Mouse (Mus musculus): ENCODE measurements around the gene Mc1r.
"Not testable (repeated sequence)": the region's sequence is repeated elsewhere in the genome, so short reads cannot be mapped to it uniquely, and the experiment has no call there.

DNA sequence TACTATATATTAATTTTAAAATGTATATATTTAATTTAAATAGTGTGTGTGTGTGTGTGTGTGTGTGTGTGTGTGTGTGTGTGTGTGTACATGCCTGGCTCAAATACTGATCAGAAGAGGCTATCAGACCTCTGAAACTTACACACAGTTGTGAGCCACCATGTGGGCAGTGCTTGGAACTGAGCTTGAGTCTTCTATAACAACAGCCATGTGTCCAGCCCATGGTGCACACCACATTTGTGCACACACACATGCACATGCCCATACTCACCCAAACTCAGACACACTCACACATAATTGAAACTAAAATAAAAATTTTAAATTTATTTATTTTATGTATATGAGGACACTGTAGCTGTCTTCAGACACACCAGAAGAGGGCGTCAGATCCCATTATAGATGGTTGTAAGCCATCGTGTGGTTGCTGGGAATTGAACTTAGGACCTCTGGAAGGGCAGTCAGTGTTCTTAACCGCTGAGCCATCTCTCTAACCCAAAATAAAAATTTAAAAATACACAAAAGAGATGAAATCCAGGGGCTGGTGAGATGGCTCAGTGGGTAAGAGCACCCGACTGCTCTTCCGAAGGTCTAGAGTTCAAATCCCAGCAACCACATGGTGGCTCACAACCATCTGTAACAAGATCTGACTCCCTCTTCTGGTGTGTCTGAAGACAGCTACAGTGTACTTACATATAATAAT is 8.2 kb downstream of the Mc1r start:
- TF ChIP-seq POLR2A (IDR thresholded peaks at IDR 0.05; ENCODE audit: low read depth, low read length); CTCF (IDR thresholded peaks at IDR 0.05; ENCODE audit: extremely low read depth, insufficient read depth, insufficient read length, insufficient replicate concordance): not testable (repeated sequence)

Data from spleen, adult 2 months (tissue).